Mouse (Mus musculus) kidney, postnatal 0 days (tissue): ENCODE results near the gene Iqcb1. TPM values are rescaled to one million over a fixed set of nuclear protein-coding genes. Genes with fewer than 3 reads are reported as not detected.
A peak's percentile ranks its signal among the peaks of the same experiment; 100 is the strongest.

Source experiments
- ATAC-seq: fragments of 200-750 bp; cut with Nextera tagmentation; replicated peaks from 2 replicates; pipeline ENCODE4 v1.8.0; 2017; ENCODE audit warnings: low read depth, moderate number of reproducible peaks, moderate TSS enrichment, moderate library complexity; ENCODE audit not compliant: low FRiP score
- DNase-seq: peaks from one replicate; pipeline ENCODE4 v3.0.0-alpha.2; 2016; ENCODE audit warnings: low spot score
- H3K27ac ChIP-seq: fragments of 300-500 bp; sonication (generic); 2 replicates; pipeline ENCODE4 v1.5.1; 2014; ENCODE audit warnings: mild to moderate bottlenecking
- H3K27me3 ChIP-seq: fragments of 300-500 bp; sonication (generic); 2 replicates; pipeline ENCODE4 v1.6.1; 2014; ENCODE audit warnings: low read length, mixed read lengths; ENCODE audit not compliant: insufficient read depth
- H3K36me3 ChIP-seq: fragments of 300-500 bp; sonication (generic); 2 replicates; pipeline ENCODE4 v1.6.1; 2014; ENCODE audit warnings: low read length, mixed read lengths; ENCODE audit not compliant: insufficient read depth
- H3K4me1 ChIP-seq: fragments of 300-500 bp; sonication (generic); replicated peaks from 2 replicates; pipeline ENCODE4 v1.6.1; 2014; ENCODE audit warnings: antibody characterized with exemption, low read length, mixed read lengths; ENCODE audit not compliant: insufficient read depth
- H3K4me2 ChIP-seq: fragments of 300-500 bp; sonication (generic); 2 replicates; pipeline ENCODE4 v1.6.1; 2014; ENCODE audit warnings: mild to moderate bottlenecking, low read length, moderate library complexity, mixed read lengths
- H3K4me3 ChIP-seq: fragments of 300-500 bp; sonication (generic); replicated peaks from 2 replicates; pipeline ENCODE4 v1.5.1; 2014; ENCODE audit warnings: low read depth, low read length
- H3K9ac ChIP-seq: fragments of 300-500 bp; sonication (generic); 2 replicates; pipeline ENCODE4 v1.6.1; 2014; ENCODE audit warnings: low read depth, low read length
- H3K9me3 ChIP-seq: fragments of 300-500 bp; sonication (generic); replicated peaks from 2 replicates; pipeline ENCODE4 v1.6.1; 2016; ENCODE audit warnings: low read length, inconsistent platforms, mixed read lengths
- CTCF ChIP-seq: IDR thresholded peaks from 2 replicates; pipeline ENCODE4 v1.5.1; 2016; ENCODE audit warnings: antibody characterized with exemption, low read depth, mild to moderate bottlenecking, moderate library complexity
- WGBS: fragments of 180-500 bp; shearing (Covaris S2); extraction: QIAGEN DNeasy Blood & Tissue Kit; methylation state at CpG from one replicate; pipeline ENCODE4 v1.1.7; 2014; 5-methylcytosine and 5-hydroxymethylcytosine counted together
- polyA plus RNA-seq: library from polyadenylated mRNA; unstranded; fragments of >200 nt; fragmentation: Nextera tagmentation; extraction: Ambion mirVana; gene quantifications from 2 replicates; pipeline ENCODE4 v1.2.1, GENCODE M21; 2015

Iqcb1 gene
- polyA plus RNA-seq, 1 experiment from 2014 or later, result 21.8 TPM

- no peak for TF ChIP-seq CTCF
- DNase-seq (no peak), ATAC-seq (no peak)
- Histone ChIP-seq H3K27me3 (no peaks in the 10 kb centered on the region), H3K4me3 (no peak overlapping the region), H3K36me3 (no peaks in the 10 kb centered on the region), H3K4me2 (no peak overlapping the region), H3K27ac (no peak overlapping the region), H3K4me1 (no peaks in the 10 kb centered on the region), H3K9me3 (no peaks in the 10 kb centered on the region), H3K9ac (no peak overlapping the region)
- WGBS, result 79% methylated on average over 2 of the region's 2 CpGs
These were observed 29.9 kb upstream of the Iqcb1 start for GRCm38 (mm10) chr16:36798334-36798733.

GRCm38 (mm10) chr16:36802361-36802760, 25.8 kb upstream of the Iqcb1 start:
- no peak for DNase-seq
- no peak overlapping the region for H3K9ac ChIP-seq
- no peaks in the 10 kb centered on the region for H3K4me1 ChIP-seq
- ATAC-seq, result no peak
- H3K27me3 ChIP-seq, result no peaks in the 10 kb centered on the region
- no peaks in the 10 kb centered on the region for H3K9me3 ChIP-seq
- H3K4me2 ChIP-seq, result no peak overlapping the region
- peak; percentile 39; the same call in 1 of the 2 replicates for TF ChIP-seq CTCF
- no peak overlapping the region for H3K27ac ChIP-seq
- 90% methylated on average over 3 of the region's 3 CpGs for WGBS
- H3K4me3 ChIP-seq, result no peak overlapping the region
- no peaks in the 10 kb centered on the region for H3K36me3 ChIP-seq

GRCm38 (mm10) chr16:36808616-36809015, 19.6 kb upstream of the Iqcb1 start:
- Histone ChIP-seq H3K4me3 (no peak overlapping the region), H3K4me2 (no peak overlapping the region), H3K27me3 (no peaks in the 10 kb centered on the region), H3K9me3 (no peaks in the 10 kb centered on the region), H3K9ac (no peak overlapping the region), H3K27ac (peak overlapping the region; percentile 11), H3K4me1 (no peaks in the 10 kb centered on the region), H3K36me3 (no peaks in the 10 kb centered on the region)
- ATAC-seq (no peak), DNase-seq (peak; percentile 17)
- WGBS, result 62% methylated on average over 3 of the region's 3 CpGs
- TF ChIP-seq CTCF, result no peak

- Histone ChIP-seq H3K9ac (no peak overlapping the region), H3K4me2 (no peak overlapping the region), H3K36me3 (no peaks in the 10 kb centered on the region), H3K27ac (no peak overlapping the region), H3K9me3 (no peaks in the 10 kb centered on the region), H3K27me3 (no peaks in the 10 kb centered on the region), H3K4me3 (no peak overlapping the region), H3K4me1 (no peaks in the 10 kb centered on the region)
- 65% methylated on average over 3 of the region's 3 CpGs for WGBS
- ATAC-seq (no peak), DNase-seq (no peak)
- no peak for TF ChIP-seq CTCF
These were observed 14.5 kb upstream of the Iqcb1 start for GRCm38 (mm10) chr16:36813680-36814079.

- 0 out of 2 replicates have a peak, but pooled peaks have one; percentile 26 for ATAC-seq
- Histone ChIP-seq H3K4me1 (no peaks in the 10 kb centered on the region), H3K27me3 (no peaks in the 10 kb centered on the region), H3K4me2 (no peak overlapping the region), H3K9me3 (no peaks in the 10 kb centered on the region), H3K4me3 (no peak overlapping the region), H3K9ac (no peak overlapping the region), H3K27ac (no peak overlapping the region), H3K36me3 (no peaks in the 10 kb centered on the region)
- TF ChIP-seq CTCF, result no peak
- no peak for DNase-seq
These were observed 11.3 kb upstream of the Iqcb1 start for GRCm38 (mm10) chr16:36816916-36817315.

DNA sequence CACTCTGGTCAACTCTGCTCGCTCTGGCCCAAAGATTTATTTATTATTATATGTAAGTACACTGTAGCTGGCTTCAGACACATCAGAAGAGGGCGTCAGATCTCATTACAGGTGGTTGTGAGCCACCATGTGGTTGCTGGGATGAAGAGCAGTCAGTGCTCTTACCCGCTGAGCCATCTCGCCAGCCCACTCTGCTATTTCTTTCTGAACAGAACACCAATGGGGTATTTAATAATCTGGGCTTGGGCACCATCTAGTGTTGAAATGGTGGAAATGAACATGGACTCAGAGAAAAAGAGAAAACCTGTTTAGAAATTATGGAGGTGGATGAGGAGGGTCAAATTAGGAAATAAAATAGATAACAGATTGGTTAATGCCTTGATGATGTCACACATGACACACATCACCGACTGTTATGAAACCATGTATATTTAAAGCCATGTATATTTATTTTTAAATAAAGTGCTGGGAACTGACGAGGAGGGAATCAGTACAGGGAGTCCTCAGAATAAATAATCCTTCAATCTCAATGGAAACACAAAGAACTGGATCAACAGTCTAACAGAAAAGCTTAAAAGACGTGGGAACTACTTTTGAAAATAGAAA, 10.8 kb upstream of the Iqcb1 start:
- 18% methylated on average over 7 of the region's 7 CpGs for WGBS
- H3K4me1 ChIP-seq, result no peaks in the 10 kb centered on the region
- ATAC-seq (peak; percentile 86), DNase-seq (peak; percentile 95)
- no peak overlapping the region for H3K27ac ChIP-seq
- no peak overlapping the region for H3K4me3 ChIP-seq
- H3K36me3 ChIP-seq, result no peaks in the 10 kb centered on the region
- no peaks in the 10 kb centered on the region for H3K9me3 ChIP-seq
- no peaks in the 10 kb centered on the region for H3K27me3 ChIP-seq
- no peak overlapping the region for H3K9ac ChIP-seq
- TF ChIP-seq CTCF, result peak; percentile 90
- H3K4me2 ChIP-seq, result no peak overlapping the region

DNA sequence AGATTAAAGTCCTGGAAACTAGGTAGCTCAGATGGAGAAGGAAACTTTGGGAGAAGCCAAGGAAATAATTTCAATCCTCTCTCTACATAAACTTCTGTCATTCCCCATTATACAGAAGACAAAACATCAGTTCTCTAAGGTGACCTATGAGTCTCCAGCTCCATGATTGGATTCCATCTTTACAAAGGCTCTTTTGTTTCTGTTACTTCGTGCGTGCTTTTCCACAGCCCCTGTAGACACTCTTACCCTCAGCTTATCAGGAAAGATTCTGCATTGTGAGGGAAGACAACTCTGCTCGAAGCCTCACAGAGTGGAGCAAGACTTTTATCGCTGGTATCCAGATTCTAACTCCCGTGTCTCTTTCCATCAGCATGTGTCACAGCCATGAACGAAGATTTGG, 8.2 kb upstream of the Iqcb1 start:
- DNase-seq, result no peak
- ATAC-seq, result no peak
- Histone ChIP-seq H3K27ac (no peak overlapping the region), H3K9me3 (no peaks in the 10 kb centered on the region), H3K9ac (no peak overlapping the region), H3K27me3 (no peaks in the 10 kb centered on the region), H3K4me2 (no peak overlapping the region), H3K4me1 (no peaks in the 10 kb centered on the region), H3K36me3 (no peaks in the 10 kb centered on the region), H3K4me3 (no peak overlapping the region)
- WGBS, result 84% methylated on average over 6 of the region's 6 CpGs
- no peak for TF ChIP-seq CTCF
